Mouse (Mus musculus) layer of hippocampus, postnatal 25 days (tissue): ENCODE measurements at regions not wholly inside any gene's neighbourhood (a gene's known extent, or its start where the extent isn't known, plus 50 kb on each side); places are given as distances from the start of the nearest gene placed in this dataset.

Source experiments
- DNase-seq, 2 experiments: peaks; one replicate each; pipeline ENCODE4 v3.0.0; 2022; ENCODE audit warnings: mixed read lengths in 2 of 2, low spot score in 1 of 2; ENCODE audit errors: extremely low spot score in 1 of 2

GRCm38 (mm10) chrX:49387439-49387838 lies 76.3 kb upstream of the Arhgap36 start:
- no peak for DNase-seq

DNA sequence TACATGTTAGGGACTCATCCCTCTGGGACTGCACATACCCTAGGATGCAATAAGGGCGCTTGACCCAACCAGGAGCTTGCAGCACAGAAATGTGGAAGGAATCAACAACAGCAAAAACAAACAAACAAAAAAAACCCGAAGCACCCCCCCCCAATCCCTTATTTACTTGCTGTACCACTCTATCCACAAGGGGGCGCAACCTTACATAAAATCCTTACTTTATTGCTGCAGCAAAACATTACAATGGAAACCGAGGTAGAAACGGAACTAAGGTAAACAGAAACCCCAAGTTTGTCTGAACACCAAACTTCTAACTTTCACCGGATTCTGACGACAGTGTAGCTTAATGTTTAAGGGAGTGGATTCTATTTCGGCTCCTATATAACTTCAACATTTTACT lies 86.7 kb upstream of the Arhgap36 start:
- DNase-seq, result peak in 1 of 2 experiments; percentile 57

DNA sequence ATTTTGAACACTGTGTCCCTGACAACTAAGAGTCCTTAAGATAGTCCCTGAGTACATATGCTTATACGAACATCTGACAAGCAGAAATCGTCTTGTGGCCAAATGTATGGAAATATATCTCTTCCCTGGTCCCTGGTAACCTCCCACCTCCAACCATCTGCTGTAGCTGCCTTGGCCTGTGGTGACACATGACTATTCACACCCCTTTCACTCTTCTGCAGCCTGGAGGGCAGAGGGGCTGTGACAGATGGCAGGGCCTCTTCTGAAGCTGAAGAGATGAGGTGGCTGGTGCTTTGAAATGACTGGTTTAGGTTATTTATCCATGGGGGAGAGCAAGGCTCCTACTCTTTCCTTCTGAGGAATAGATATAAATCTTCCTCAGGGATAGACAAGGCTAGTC lies 82.3 kb upstream of the Enox2 start:
- no peak for DNase-seq

DNA sequence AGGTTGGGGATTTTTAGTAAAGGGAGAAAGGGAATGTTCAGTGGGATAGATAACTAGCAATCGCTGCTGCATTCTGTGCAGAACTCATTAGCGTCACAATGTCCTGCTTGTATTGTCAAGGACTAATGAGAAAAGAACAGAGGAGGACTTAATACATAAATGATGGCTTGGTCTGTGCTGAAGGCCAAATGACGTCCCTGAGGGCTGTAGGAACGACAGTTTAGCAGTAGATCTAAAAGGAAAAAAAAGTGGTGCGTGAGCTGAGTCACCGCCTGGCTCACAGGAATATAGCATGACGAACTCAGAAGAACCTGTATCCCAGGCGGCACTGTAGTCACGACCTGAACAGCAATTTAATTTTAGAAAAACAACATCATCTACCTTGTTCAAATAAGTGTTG lies 81.3 kb upstream of the Enox2 start:
- DNase-seq, result no peak

DNA sequence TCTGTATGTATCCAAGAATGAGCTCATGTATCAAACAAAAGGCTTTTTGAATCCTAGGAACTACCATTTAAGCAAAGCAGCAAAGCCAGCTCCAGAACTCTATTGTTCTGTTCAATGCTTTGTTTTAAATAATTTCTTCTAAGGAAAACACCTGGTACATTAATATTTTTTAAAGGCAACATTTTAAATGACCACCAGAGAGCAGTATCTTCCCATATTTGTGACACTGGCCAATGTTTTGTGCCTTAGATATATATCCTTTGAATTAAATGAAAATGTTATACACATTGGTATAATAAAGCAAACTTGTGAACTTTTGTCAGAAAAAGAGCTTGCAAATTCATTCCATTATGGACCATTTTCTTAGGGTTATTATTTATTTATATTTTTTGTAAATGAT lies 58.4 kb upstream of the Enox2 start:
- no peak for DNase-seq
